Mouse (Mus musculus) limb, embryonic 13.5 days (tissue): ENCODE data around the gene Kpna2. TPM values are rescaled to one million over a fixed set of nuclear protein-coding genes. Genes with fewer than 3 reads are reported as not detected.

Experiments used
- ATAC-seq: fragments of 200-750 bp; cut with Nextera tagmentation; 2 replicates; pipeline ENCODE4 v1.8.0; 2017; ENCODE audit warnings: low read depth, moderate number of reproducible peaks, moderate TSS enrichment; ENCODE audit not compliant: low FRiP score
- H3K27ac ChIP-seq: fragments of 300-500 bp; sonication (generic); 2 replicates; pipeline ENCODE4 v1.5.1; 2015; ENCODE audit warnings: inconsistent platforms, mild to moderate bottlenecking, moderate library complexity
- H3K27me3 ChIP-seq: fragments of 300-500 bp; sonication (generic); 2 replicates; pipeline ENCODE4 v1.6.1; 2015; ENCODE audit warnings: mild to moderate bottlenecking, inconsistent platforms
- H3K36me3 ChIP-seq: fragments of 300-500 bp; sonication (generic); 2 replicates; pipeline ENCODE4 v1.6.1; 2015; ENCODE audit warnings: inconsistent platforms, mild to moderate bottlenecking, moderate library complexity
- H3K4me1 ChIP-seq: fragments of 300-500 bp; sonication (generic); 2 replicates; pipeline ENCODE4 v1.6.1; 2015; ENCODE audit warnings: inconsistent platforms
- H3K4me2 ChIP-seq: fragments of 300-500 bp; sonication (generic); replicated peaks from 2 replicates; pipeline ENCODE4 v1.6.1; 2015; ENCODE audit warnings: inconsistent platforms, mild to moderate bottlenecking, moderate library complexity
- H3K4me3 ChIP-seq: fragments of 300-500 bp; sonication (generic); 2 replicates; pipeline ENCODE4 v1.5.1; 2015; ENCODE audit warnings: moderate library complexity, mild to moderate bottlenecking, inconsistent platforms
- H3K9ac ChIP-seq: fragments of 300-500 bp; sonication (generic); 2 replicates; pipeline ENCODE4 v1.6.1; 2015; ENCODE audit warnings: mild to moderate bottlenecking, inconsistent platforms
- H3K9me3 ChIP-seq: fragments of 300-500 bp; sonication (generic); 2 replicates; pipeline ENCODE4 v1.6.1; 2016; ENCODE audit warnings: inconsistent platforms
- WGBS: fragments of 180-500 bp; shearing (Covaris S2); methylation state at CpG from one replicate; pipeline ENCODE4 v1.1.7; 2015; 5-methylcytosine and 5-hydroxymethylcytosine counted together
- polyA plus RNA-seq: library from polyadenylated mRNA; unstranded; fragments of >200 nt; fragmentation: Nextera tagmentation; extraction: Ambion mirVana; gene quantifications from 2 replicates; pipeline ENCODE4 v1.2.1, GENCODE M21; 2015

The Kpna2 gene
- polyA plus RNA-seq, 1 experiment from 2014 or later: 389 TPM

DNA sequence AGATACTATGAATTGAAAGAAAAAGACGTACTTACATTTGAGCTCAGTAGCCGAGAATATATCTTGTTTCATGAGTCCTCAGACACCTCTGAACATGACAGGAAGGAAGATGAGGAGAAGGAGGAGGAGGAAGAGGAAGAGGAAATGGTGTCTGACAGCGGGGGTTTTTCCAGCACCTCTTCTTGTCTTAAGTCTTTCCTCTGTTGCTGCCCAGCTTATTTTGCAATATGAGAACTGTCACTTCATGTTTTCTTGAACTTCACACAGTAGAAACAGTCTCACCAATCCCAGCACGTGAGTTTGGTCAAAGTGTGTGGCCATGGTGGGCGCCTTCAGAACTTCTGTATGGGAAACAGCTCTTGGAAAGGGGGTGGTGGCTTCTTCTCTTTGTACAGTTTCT, 26.3 kb downstream of the Kpna2 start:
- WGBS: 87% methylated on average over 5 of the region's 5 CpGs
- Histone ChIP-seq H3K9me3 (no peaks in the 10 kb centered on the region), H3K36me3 (no peaks in the 10 kb centered on the region), H3K4me2 (no peak overlapping the region), H3K4me1 (no peaks in the 10 kb centered on the region), H3K27me3 (no peaks in the 10 kb centered on the region), H3K9ac (no peak overlapping the region), H3K27ac (no peak overlapping the region), H3K4me3 (no peak overlapping the region)
- ATAC-seq: no peak

DNA sequence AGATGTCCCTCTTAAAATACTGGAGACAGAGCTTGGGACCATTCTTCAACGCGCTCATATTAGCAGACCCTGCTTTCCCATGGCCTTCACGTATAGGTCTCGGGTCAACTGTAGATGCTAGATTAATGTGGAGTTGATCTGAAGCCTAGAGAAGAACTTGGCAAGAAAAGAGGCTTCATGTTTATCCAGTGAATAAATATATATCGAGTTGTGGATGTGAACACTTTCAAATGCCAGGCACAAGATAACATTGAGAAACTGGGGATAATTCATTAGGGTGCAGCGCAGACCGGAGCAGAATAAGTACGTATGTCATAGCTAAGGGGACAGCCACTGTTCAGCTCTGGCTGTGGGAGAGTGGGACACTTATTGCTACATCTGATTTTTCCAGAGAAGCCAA, 29.5 kb downstream of the Kpna2 start:
- H3K9me3 ChIP-seq: no peaks in the 10 kb centered on the region
- WGBS: 91% methylated on average over 8 of the region's 8 CpGs
- no peak overlapping the region for H3K4me2 ChIP-seq
- no peak overlapping the region for H3K9ac ChIP-seq
- no peak overlapping the region for H3K27ac ChIP-seq
- no peak for ATAC-seq
- no peaks in the 10 kb centered on the region for H3K4me1 ChIP-seq
- H3K4me3 ChIP-seq: no peak overlapping the region
- H3K36me3 ChIP-seq: no peaks in the 10 kb centered on the region
- H3K27me3 ChIP-seq: no peaks in the 10 kb centered on the region

GRCm38 (mm10) chr11:106967630-106968029, 31.7 kb downstream of the Kpna2 start:
- H3K36me3 ChIP-seq: no peaks in the 10 kb centered on the region
- no peaks in the 10 kb centered on the region for H3K4me1 ChIP-seq
- no peaks in the 10 kb centered on the region for H3K27me3 ChIP-seq
- no peak overlapping the region for H3K4me3 ChIP-seq
- no peak for ATAC-seq
- no peak overlapping the region for H3K27ac ChIP-seq
- H3K4me2 ChIP-seq: no peak overlapping the region
- H3K9me3 ChIP-seq: no peaks in the 10 kb centered on the region
- 62% methylated on average over 10 of the region's 10 CpGs for WGBS
- no peak overlapping the region for H3K9ac ChIP-seq

DNA sequence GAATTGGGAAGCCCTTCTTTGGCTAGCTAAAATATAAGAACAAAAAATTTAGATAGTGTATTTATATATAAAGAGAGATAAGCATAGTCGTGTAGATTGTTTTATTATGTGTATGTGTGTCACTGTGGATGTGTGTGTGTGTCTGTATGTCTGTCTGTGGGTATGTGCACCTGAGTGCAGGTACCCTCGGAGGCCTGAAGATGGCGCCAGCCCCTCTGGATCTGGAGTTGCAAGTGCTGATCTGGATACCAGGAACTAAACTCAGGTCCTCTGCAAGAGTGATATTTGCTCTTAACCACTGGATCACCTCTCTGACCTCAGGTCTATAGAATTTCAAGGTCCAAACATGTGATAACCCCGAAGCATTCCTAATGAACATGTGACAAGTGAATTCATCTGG, 33.5 kb downstream of the Kpna2 start:
- H3K9me3 ChIP-seq: no peaks in the 10 kb centered on the region
- no peak overlapping the region for H3K4me3 ChIP-seq
- H3K4me2 ChIP-seq: no peak overlapping the region
- no peak for ATAC-seq
- 0 out of 2 replicates have a peak, but pooled peaks cover 8% of the 10 kb centered on the region for H3K4me1 ChIP-seq
- H3K27me3 ChIP-seq: no peaks in the 10 kb centered on the region
- H3K36me3 ChIP-seq: no peaks in the 10 kb centered on the region
- H3K9ac ChIP-seq: no peak overlapping the region
- WGBS: 94% methylated on average over 4 of the region's 4 CpGs
- no peak overlapping the region for H3K27ac ChIP-seq

DNA sequence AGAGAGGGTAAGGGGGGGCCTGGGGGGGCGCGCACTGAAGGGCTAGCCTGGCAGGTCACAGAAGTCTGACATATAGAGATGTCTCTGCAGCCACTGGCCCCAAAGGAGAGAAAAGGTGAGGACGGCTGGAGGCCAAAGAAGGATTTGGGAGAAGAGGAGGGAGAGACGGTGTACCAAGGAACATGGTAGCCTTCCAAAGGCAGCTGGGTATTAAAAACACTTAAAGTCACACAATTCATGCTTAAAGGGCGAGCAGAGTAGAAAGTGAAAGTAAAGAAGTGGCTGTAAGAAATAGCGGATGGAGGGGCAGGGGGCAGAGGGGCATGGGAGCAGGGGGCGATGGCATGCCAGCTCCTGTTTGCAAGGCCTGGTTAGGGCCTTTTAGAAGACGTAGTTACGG, 37.0 kb downstream of the Kpna2 start:
- Histone ChIP-seq H3K4me2 (no peak overlapping the region), H3K36me3 (no peaks in the 10 kb centered on the region), H3K27ac (no peak overlapping the region), H3K4me3 (no peak overlapping the region), H3K4me1 (0 out of 2 replicates have a peak, but pooled peaks cover 12% of the 10 kb centered on the region), H3K9me3 (no peaks in the 10 kb centered on the region), H3K27me3 (no peaks in the 10 kb centered on the region), H3K9ac (no peak overlapping the region)
- ATAC-seq: no peak
- WGBS: 79% methylated on average over 9 of the region's 9 CpGs

DNA sequence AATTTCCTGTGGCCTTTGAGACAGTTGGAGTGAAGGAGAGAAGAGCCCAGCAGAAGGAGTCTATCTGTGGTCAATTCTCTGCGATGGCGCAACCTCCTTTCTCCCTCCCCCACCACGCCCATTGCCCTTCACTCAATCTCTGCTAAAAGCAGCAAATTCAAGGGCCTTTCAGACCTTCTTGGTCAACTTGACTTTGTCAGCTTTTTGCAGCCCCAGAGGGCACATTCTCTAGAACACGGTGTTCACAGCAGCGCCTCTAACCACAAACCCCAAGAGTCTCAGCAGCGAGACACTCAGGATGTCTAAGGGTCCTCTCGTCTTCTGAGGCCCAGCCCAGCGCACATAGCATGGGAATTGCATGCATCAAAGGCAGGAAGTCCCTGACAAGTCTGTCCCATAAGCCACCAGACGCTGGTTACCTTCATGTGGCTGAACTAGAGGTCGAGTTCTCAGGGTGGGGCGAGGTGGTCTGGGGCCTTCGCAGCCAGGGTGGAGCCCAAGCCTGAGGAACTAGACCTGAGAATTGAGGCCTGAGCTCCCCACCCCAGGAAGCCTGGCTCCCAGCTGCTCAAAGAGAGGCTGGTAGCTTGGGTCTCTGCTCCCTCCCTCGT, 37.8 kb downstream of the Kpna2 start:
- Histone ChIP-seq H3K4me2 (no peak overlapping the region), H3K9me3 (no peaks in the 10 kb centered on the region), H3K4me3 (no peak overlapping the region), H3K4me1 (0 out of 2 replicates have a peak, but pooled peaks cover 13% of the 10 kb centered on the region), H3K36me3 (no peaks in the 10 kb centered on the region), H3K9ac (no peak overlapping the region), H3K27me3 (no peaks in the 10 kb centered on the region), H3K27ac (no peak overlapping the region; the same call in 1 of the 2 replicates)
- WGBS: 62% methylated on average over 13 of the region's 13 CpGs
- ATAC-seq: no peak

DNA sequence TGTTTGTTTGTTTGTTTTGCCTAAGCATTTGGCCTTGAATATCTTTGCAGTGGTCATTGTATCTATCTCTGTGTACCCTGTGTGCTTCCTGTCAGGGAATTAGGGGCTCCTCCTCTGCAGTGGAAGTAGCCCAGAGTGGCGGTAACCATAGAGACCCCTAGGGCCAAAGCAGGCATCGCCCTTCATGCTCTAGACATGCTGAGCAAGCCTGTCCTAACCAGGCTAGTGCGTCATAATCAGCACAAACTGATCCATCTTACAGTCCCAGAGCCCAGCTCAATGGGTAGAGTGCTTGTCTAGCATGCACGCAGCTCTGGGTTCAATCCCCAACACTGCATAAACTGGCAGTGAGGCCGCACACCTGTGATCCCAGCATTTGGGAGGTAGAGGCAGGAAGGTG, 40.2 kb downstream of the Kpna2 start:
- Histone ChIP-seq H3K9ac (no peak overlapping the region), H3K4me3 (no peak overlapping the region), H3K27ac (no peak overlapping the region), H3K4me1 (0 out of 2 replicates have a peak, but pooled peaks cover 13% of the 10 kb centered on the region), H3K9me3 (no peaks in the 10 kb centered on the region), H3K4me2 (no peak overlapping the region), H3K27me3 (no peaks in the 10 kb centered on the region), H3K36me3 (no peaks in the 10 kb centered on the region)
- WGBS: 84% methylated on average over 5 of the region's 5 CpGs
- ATAC-seq: no peak

- Histone ChIP-seq H3K9me3 (no peaks in the 10 kb centered on the region), H3K4me2 (no peak overlapping the region), H3K4me1 (0 out of 2 replicates have a peak, but pooled peaks cover 13% of the 10 kb centered on the region), H3K9ac (no peak overlapping the region), H3K36me3 (no peaks in the 10 kb centered on the region), H3K27me3 (no peaks in the 10 kb centered on the region), H3K4me3 (no peak overlapping the region), H3K27ac (no peak overlapping the region)
- 77% methylated on average over 6 of the region's 6 CpGs for WGBS
- ATAC-seq: no peak
These were observed 40.8 kb downstream of the Kpna2 start for GRCm38 (mm10) chr11:106958407-106959071.

- H3K9me3 ChIP-seq: no peaks in the 10 kb centered on the region
- ATAC-seq: no peak
- H3K27ac ChIP-seq: no peak overlapping the region
- WGBS: 76% methylated on average over 12 of the region's 12 CpGs
- no peak overlapping the region for H3K4me3 ChIP-seq
- H3K27me3 ChIP-seq: no peaks in the 10 kb centered on the region
- H3K9ac ChIP-seq: no peak overlapping the region
- no peak overlapping the region for H3K4me2 ChIP-seq
- no peaks in the 10 kb centered on the region for H3K36me3 ChIP-seq
- 0 out of 2 replicates have a peak, but pooled peaks cover 13% of the 10 kb centered on the region for H3K4me1 ChIP-seq
These were observed 41.9 kb downstream of the Kpna2 start for GRCm38 (mm10) chr11:106957271-106957980.

DNA sequence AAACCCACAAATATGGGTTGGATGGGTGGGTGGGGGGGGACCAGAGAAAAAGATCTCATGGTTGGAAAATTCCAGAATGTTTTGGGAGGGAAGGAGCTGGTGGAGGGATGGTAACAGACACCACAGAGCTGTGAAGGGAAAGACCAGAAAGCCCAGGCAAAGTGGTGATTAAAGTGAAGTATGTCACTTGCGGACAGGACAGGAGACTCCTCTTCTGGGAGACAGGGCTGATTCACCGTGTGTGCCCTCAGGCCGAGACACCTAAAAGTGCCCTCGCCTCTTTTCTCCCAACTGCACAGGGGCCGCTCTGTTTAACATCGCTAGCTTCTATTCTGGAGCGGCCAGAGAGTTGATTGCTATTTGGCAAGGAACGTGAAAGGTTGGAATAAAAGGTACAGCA, 44.8 kb downstream of the Kpna2 start:
- H3K27ac ChIP-seq: no peak overlapping the region
- WGBS: 66% methylated on average over 8 of the region's 8 CpGs
- H3K9me3 ChIP-seq: no peaks in the 10 kb centered on the region
- no peaks in the 10 kb centered on the region for H3K36me3 ChIP-seq
- H3K9ac ChIP-seq: no peak overlapping the region
- H3K4me1 ChIP-seq: 0 out of 2 replicates have a peak, but pooled peaks cover 5% of the 10 kb centered on the region
- H3K4me2 ChIP-seq: no peak overlapping the region
- no peak overlapping the region for H3K4me3 ChIP-seq
- ATAC-seq: no peak
- no peaks in the 10 kb centered on the region for H3K27me3 ChIP-seq

DNA sequence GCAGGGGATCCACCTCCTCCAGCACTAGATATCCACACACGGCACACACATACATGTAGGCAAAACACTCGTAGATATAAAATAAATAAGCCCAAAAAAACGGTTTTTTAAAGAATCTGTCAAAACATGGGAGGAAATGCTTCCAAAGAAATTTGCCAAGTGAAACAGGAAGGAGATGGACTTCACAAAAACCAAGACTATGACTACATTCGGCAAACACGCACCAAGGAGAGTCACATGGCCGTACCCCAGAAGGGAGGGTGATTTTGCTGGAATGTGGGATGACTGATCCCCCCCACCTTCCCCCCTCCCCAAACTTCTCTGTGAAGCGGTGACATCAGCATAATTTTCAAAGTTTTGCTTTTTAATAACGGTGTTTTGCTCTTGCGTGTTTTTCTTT, 45.2 kb downstream of the Kpna2 start:
- 0 out of 2 replicates have a peak, but pooled peaks cover 5% of the 10 kb centered on the region for H3K4me1 ChIP-seq
- no peaks in the 10 kb centered on the region for H3K27me3 ChIP-seq
- no peaks in the 10 kb centered on the region for H3K36me3 ChIP-seq
- ATAC-seq: no peak
- no peaks in the 10 kb centered on the region for H3K9me3 ChIP-seq
- 73% methylated on average over 9 of the region's 9 CpGs for WGBS
- H3K4me2 ChIP-seq: no peak overlapping the region
- H3K27ac ChIP-seq: no peak overlapping the region
- H3K9ac ChIP-seq: no peak overlapping the region
- H3K4me3 ChIP-seq: no peak overlapping the region
